Mouse (Mus musculus): ENCODE measurements around the gene Smco4.

Smco4 gene

DNA sequence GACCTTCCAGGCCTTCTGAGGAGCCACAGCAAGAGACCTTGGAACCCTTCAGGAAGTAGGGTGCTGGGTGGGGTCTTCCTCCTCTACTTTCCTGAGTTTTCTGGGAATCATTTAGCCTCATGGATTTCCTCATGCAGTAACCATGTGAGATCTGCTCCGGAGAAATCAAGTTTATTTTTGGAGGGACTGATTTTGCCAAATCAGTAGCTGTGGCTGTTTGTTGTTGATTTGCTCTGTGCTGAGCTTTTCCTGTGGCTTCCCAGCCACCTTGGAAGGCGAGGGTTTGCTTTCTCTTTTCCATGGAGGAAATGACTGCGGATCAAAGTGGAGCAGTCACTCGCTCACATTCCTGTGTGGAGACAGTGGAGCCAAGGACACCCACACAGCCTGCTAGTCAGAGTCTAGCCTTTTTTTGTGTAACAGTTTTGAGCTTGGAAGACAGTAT lies 14.2 kb downstream of the Smco4 start:
- no peak for DNase-seq (ENCODE audit: low read depth, low spot score)

DNA sequence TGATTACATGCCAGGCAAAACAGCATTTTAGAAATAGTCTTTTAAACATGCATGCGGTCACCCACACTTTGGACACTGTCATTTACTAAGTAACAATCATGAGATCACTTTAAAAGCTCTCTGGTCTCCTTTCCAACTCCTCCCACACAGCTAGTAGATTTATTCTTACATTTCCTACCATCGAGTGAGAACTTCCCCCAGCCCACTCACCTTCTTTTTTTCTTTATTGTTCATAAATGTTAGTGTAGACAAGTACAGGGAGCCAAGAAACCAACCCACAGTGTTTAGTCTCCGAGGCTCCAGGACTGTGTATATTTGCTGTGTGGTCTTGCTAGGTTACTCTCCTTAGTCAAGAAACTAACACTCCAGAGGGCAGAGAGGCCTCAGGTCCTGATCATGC lies 16.1 kb downstream of the Smco4 start:
- no peak for DNase-seq (ENCODE audit: low read depth, low spot score)

DNA sequence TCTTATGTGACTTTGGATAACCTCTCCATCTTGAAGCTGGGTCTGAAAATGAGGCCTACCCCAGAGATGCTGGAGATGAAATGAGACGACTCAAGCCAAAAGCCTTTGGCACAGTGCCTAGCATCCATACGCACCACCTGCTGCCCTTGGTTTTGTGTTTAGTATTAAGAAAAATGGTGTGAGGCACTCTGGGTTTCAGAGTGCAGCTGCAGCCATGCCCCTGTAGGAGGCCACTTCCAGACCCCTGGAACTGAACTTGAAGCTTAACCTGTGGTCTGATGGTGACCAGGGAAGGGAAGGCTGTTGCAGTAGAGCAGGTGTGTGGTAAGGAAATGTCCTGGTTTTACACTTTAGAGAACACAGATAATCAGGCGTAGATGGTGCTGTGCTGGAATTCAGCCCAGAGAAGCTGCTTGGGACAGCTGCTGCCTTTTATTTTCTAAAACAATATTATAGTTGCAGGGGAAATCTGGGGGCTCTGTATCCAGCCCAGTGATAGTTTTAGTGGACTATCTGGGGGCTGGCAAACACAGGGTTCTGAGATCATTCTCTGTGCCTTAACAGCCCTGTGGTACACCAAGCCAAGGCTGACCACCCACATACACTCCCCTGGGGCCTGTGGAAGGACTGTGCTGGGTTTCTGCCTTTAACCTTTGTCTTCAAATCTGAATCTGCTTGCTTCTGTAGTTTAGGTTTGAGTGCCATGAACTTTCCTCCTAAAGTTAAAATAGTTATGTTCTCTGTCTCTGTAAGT lies 17.5 kb downstream of the Smco4 start:
- no peak for DNase-seq (ENCODE audit: low read depth, low spot score)

DNA sequence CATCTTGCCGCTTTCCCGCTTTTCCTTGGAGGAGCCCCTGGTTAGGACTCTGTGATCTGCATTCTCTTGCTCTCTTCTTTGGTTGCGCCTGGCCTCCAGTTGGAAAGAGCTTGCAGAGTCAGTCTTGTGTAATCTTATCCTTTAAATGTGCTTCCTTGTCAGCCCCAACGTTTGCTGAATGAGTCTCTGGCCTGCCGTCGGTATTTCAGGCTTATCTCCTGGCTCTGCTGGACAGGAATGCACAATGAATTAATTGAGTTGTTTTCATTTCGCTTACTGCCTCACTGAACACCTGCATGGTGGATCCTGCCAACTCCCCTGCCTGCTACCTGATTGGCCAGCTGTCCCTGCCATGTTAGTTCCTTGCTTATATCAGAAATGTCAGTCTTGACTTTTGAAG lies 19.7 kb downstream of the Smco4 start:
- DNase-seq (ENCODE audit: low read depth, low spot score): no peak

DNA sequence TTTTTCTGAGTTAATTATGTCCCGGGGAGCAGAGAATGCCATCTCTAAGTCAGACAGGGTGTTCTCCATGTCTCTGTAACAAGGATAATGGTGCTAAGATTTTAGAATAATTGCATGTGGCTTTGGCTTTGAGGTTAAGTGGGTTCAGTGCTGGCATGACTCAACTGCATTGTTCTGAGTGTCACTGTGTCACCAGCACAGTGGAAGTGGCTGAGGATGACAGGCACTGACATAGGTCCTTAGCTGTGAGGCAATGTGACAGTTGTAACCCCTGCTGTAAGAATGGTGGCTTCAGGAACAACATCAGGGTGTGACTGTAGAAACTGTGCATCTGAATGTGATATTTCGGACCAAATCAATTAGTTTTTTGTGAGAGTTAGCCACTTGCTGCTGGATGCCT lies 22.8 kb downstream of the Smco4 start:
- DNase-seq (ENCODE audit: low read depth, low spot score): no peak

DNA sequence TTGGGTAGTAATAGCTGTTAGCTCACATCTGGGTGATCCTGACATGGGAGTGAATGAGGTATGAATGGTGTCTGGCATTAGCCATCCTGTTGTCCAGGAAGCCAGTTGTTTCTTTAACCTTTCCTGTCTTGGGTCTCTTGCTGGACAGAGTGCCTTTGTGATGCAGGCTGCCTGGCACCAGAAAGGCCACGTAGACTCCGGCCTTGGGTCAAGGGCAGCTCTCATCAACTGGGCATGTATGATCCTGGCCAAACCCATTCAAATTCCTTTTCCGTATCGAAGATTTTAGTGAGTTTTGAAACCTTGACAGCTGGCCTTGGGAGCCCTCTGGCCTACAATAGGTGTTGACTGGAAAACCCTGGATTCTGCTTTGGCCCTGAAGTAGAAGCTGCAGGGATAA lies 24.7 kb downstream of the Smco4 start:
- no peak for DNase-seq (ENCODE audit: low read depth, low spot score)

DNA sequence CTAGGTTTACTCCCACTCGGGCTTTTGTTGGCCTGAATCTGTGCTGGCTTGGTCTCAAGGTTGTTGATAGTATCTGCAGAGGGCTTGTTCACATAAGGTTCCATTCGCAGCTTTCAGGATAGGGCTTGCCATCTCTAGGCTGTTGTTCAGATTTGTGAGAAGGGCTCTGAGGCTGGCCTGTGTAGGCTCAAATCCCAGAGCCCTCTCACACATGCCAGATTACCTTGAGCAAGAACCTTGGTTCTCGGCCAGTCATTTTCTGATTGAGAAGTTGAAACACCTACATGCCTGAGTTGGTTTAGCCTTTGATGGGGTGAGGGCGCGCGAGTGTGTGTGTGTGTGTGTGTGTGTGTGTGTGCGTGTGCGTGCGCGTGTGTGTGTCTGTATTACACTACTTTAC lies 29.1 kb downstream of the Smco4 start:
- DNase-seq (ENCODE audit: low read depth, low spot score): no peak

DNA sequence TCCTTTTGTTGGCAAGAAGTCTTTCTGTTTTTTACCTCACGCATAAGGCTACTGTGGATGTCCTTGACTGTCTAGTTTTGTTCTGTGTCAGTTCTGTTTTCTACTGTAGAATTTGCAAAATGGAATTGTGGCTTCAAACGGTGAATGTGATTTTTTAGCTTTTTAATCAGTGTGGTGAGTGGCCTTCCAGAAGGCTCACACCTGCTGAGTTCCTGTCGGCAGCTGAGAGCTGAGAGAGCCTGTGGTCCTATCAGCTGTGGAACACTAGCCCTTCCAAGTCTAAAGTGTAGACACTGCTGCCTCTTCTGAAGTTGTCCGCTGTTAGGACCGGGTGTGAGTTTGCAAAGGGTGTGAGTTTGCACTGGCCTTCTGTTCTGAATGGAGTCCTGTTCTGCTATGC lies 29.7 kb downstream of the Smco4 start:
- DNase-seq (ENCODE audit: low read depth, low spot score): no peak

DNA sequence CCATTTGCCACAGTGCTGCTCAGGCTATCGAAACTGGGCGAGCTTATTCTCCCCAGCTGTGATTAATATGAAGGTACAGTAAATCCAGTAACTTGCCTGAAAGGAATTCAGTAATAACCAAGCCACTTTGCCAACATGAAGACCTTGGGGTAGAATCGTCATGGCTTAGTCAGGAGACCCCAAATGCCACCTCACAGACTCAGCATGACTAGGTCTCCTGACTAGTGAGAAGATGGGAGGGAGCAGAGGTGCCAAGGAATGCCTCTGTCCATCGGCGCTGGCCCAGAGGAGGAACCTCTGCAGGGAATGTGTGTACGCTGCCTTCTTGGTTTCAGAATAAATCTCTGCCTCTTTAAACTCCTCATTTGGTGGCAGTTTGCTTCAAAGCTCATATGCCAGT lies 30.4 kb downstream of the Smco4 start:
- DNase-seq (ENCODE audit: low read depth, low spot score): no peak

DNA sequence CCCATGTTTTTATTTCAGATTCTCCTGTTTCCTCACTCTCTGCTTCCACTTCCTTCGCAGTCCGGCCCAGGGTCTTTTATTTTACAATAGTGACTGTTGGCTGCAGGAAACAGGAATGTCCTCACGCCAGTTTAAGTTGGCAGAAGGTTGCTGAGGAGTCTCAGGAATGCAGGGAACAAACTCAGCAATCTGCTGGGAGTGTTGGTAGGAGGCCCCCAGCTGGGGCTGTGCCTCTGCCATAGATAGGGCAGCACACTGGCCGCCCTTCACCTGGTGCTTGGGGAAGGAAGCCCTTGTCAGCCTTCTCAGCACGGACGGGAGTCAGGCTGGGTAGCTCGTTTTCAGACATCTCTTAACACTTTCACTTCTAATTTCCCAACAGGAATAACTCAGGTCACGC lies 32.0 kb downstream of the Smco4 start:
- no peak for DNase-seq (ENCODE audit: low read depth, low spot score)

DNA sequence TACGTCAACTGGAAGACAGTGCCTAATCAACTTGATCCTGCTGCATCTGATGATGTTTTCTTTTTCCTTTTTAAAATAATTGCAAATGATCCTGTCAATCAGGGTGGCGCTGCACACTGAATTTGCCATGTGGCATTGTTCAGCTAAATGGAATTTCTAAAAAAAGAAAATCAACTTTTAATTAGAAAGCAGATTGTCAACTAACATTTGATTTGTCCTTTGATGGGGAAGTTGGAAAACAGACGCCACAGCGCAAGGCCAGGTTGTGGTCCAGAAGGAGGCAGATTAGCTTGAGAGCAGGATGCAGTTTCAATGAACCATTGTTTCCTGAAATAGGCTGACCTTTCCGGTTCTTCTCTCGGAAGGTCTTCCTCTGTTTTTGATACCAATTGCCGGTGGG lies 33.3 kb downstream of the Smco4 start:
- DNase-seq (ENCODE audit: low read depth, low spot score): no peak

DNA sequence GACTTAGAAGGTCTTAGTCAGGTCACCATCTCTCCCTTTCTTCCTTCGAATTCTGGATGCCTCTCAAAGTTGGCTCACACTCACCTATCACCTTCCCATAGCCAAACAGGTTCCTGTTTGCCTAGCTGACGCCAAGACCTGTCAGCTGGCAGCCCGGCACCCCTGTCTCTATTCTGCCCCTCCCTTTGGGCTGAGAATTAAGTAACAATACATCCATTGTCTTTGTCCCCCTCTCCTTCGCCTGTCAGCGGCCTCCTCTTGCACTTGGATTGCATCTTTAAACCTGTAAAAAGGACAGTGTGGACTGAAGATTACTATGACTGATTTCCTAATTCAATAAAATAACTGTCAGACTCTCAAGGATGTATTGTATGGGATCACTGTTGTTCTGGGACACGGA lies 34.6 kb downstream of the Smco4 start:
- no peak for DNase-seq (ENCODE audit: low read depth, low spot score)

DNA sequence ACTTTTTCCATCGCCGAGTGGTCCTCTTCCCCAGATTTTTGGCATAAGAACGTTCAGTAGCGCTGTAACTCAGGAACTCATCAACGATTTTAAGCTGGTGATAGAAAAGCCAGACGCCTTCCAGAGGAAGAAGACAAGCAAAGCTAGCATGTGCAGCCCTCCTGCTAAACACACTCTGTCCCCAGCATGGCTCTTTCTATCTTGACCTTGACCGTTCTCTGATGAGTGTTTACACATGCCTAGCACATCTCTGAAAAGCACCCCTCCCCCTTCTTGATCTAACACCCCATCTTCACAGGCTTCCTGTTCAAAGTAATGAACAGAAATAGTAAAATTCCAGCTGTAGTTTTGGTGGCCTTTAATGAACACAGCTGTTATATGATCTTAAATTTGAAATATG lies 35.1 kb downstream of the Smco4 start:
- no peak for DNase-seq (ENCODE audit: low read depth, low spot score)

DNA sequence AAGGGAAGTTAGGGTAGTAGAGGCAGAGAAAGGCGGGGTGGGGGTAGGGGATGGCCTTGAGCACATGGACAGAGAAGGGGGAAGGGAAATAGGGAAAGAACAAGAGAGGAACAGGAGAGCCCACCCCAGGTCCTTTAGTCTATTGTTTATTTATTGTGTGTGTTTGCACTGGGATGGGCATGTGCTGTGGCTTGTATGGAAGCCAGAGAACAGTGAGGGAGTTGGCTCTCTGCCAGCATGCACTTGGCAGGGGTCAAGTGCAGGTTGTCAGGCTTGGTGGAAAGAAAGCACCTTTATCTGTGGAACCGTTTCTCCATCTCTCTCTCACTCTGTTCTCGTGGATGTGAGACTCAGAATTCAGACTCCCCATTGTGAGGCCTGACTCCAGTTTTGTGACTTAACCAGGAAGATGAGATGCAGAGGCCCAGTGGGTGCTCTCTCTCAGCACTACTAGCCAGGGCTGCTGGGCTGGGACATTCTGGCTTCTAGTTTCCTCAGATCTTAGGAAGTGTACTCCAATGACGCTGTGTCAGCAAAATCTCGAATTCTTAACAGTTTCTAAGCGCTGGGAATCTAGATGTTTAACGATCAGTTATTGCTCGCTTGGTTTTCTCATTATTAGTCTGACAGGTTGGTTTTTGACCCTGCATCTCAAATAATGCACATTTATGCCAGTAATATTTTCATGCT lies 36.2 kb downstream of the Smco4 start:
- DNase-seq (ENCODE audit: low read depth, low spot score): no peak

DNA sequence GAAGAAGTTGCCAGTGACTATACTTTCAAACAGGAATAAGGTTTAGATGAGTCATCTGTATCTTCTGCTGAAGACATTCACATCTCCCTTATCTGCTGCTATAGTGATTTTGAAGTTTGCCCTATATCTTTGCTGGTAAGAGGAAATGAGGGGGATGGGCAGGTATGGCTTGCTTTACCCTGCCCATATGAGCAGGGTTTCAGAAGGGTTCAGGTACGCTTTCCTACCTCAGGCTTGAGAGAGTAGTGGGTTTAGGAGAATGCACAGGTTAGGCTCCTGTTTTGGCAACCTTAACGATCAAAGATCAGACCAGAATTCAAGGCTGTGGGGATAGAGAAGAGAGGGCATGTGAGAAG lies 36.7 kb downstream of the Smco4 start:
- DNase-seq (ENCODE audit: low read depth, low spot score): no peak

DNA sequence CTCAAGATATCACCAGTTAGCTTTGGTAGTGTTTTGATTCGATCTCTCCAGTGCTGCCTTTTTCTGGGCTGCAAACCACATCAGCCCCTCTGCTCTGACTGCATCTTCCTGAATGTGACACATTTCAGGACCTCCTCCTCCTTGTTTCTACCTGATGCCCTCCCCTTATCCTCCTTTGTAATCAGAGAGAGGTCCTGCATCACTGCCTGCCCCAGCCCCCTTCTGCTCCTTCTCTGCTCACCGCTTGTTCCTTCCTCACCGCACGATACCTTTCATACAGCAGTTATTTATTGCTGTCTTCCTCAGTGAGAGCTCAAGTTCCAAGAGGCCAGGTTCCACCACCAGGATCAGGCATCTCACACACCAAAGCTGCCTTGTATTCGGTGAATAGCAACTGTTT lies 38.0 kb downstream of the Smco4 start:
- DNase-seq (ENCODE audit: low read depth, low spot score): no peak

DNA sequence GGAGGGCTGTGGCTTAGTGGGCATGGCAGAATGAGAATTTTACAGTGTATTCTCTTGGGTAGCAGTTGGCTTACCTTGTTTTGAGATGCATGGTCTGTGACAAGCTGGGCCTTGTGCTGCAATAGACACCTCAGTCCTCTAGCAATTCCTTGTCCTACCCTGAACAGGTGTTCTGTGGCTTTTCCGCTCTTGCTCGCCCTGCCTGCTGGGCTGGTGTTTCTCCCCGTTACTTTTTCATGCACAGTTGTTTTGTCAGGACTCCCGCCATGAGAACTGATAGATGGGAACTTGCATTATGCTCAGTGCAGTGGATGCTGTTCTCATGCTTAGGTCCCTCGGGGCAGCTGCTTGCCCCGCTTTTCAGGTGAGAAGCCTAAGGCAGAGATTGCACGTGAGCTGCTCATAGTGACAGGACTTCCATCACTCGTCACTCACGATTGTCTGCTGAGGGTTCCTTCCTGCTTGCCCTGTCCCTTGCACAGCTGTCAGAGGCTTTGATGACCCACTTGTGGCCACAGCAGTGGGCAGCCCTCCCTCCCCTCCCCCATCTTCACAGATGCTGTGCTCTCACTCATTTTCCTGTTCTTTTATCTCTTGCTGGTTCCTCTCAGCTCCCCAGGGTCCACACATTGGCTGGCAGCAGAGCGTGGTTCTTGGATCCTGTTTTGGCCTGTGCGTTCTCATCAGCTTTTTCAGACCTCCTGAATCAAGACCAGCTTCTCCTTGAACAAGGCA lies 40.3 kb downstream of the Smco4 start:
- no peak for DNase-seq (ENCODE audit: low read depth, low spot score)

DNA sequence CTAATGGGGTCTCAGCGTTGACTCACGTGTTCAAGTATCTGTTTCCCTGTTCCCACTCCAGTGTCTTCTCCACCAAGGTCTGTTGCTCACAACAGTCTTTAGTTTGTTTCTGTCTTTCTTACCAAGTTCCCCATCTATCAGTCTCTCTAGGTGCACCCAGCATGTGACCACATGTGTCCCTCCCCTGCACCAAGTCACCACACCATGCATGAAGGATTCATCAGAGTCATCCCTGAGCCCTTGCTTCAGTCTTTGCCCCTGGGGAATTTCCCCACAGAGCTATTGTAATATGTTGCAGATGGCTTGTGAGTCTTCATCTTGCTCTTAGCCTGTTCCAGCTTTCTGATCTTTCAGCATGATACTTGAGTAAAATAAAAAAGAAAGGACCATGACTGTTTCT lies 40.9 kb downstream of the Smco4 start:
- DNase-seq (ENCODE audit: low read depth, low spot score): no peak

DNA sequence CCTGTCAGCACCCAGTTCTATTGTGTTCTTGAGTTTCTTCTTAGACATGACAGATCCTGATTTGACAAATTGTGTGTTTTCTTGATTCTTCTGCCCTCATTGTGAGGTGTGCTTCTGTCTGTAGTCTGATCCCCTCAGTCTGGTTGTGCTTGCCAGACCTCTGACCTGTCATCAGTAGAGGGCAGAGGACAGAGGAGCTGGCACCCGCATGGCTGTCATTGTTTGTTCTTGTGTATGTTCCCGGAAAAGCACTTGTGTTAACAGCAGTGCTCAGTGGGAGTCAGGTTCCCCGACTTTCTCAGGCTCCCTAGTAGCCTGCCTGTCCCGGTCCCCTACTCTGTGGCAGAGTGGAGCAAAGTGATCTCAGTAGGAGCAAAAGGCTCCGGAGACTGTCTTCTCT lies 42.2 kb downstream of the Smco4 start:
- DNase-seq (ENCODE audit: low read depth, low spot score): no peak

DNA sequence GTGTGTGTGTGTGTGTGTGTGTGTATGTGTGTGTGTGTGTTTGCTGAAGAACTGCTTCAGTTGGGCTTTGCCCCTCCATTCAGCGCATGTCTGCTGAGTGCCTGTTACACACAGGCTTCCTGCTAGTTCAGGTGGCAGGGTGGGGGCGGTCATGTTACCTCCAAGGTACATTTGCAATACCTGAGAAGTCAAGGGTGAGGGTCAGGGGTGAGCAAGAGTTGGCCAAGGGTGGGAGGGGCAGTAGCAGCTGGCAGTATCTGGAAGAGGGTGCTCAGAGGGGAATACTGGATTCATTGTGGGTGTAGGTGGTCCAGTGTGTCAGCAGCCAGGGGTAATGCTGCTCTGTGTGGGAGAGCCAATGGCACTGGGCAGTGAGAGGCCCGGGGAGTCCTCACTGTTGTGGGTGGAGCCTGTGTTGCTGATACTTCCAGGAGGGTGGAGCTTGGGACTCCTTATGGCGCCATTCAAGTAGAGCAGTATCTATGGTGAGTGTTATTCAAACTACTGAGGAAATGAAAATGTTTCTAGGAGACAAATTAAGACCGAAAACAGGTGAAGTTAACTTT lies 43.7 kb downstream of the Smco4 start:
- no peak for DNase-seq (ENCODE audit: low read depth, low spot score)

DNA sequence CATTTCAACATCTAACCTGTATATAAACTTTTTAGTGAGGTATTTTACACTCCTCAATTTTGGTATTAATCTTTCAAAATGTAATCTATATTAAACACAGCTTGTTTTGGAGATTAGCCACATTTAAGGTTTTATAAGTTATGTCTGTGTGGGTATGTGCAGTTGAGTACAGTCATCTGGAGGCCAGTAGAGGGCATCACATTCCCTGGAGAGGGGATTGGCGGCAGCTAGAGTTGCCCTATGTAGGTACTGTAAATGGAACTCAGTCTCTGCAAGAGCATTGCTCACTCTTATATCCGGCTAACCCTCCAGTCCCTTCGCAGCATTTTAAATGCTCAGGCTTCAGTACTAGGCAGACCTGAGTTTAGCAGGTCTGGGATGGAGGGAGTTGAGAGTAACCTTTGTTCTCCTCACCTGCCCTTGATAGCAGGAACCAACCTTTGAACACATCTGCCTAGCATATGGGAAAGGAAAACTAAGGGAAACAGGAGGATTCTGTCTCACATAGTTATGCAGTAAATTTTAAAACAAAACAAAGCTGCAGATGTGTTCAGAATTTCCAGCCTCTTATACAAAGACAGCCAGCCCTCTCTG lies 44.3 kb downstream of the Smco4 start:
- DNase-seq (ENCODE audit: low read depth, low spot score): no peak

DNA sequence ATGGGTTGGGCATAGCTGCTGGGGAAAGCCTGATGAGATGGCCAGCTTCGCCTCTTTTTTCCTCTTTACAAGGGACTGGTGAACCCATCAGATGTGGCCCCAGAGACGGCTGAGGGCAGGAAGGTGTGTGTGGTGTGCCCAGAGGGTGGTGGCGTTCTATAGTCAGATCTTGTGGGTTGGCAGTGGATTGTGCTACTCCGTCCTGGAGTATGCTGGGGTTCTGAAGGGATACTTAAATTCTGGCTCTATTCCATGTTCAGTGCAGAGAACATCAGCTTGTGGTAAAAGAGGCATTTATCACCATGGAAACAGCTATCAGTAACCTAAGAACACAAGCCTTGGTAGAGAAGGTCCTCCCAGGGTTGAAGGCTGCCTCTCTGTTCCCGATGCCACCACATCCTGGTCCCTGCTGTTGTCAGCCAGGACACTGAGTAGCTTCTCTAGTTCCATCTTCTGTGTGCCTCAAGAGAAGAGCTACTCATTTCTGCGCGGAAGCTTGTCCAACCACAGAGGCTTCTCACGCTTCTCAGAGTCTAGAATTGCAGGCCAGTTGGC lies 45.8 kb downstream of the Smco4 start:
- no peak for DNase-seq (ENCODE audit: low read depth, low spot score)

All from retina, adult 2 months (tissue).